Mouse (Mus musculus) testis, adult 2 months (tissue): Measurements from ENCODE around the gene Abca7. TPM values are rescaled to one million over a fixed set of nuclear protein-coding genes. Genes with fewer than 3 reads are reported as not detected.

Experiments
- H3K27ac ChIP-seq: fragments of 200-500 bp; 2 replicates; pipeline ENCODE4 v1.5.1; 2012; ENCODE audit warnings: low read depth, low read length; ENCODE audit not compliant: control insufficient read depth, insufficient read depth
- H3K27me3 ChIP-seq: fragments of 200-500 bp; 2 replicates; pipeline ENCODE4 v1.6.1; 2012; ENCODE audit warnings: mild to moderate bottlenecking, low read length, moderate library complexity; ENCODE audit not compliant: control insufficient read depth, insufficient read depth
- H3K36me3 ChIP-seq: fragments of 200-500 bp; 2 replicates; pipeline ENCODE4 v1.6.1; 2012; ENCODE audit warnings: mild to moderate bottlenecking, low read length; ENCODE audit not compliant: control insufficient read depth, insufficient read depth
- H3K4me1 ChIP-seq: fragments of 200-500 bp; 2 replicates; pipeline ENCODE4 v1.6.1; 2012; ENCODE audit warnings: low read length; ENCODE audit not compliant: control insufficient read depth, insufficient read depth
- H3K4me3 ChIP-seq: fragments of 200-500 bp; 2 replicates; pipeline ENCODE4 v1.5.1; 2012; ENCODE audit warnings: low read depth, mild to moderate bottlenecking, low read length, moderate library complexity, mixed read lengths; ENCODE audit not compliant: control insufficient read depth
- CTCF ChIP-seq: fragments of 200-500 bp; IDR thresholded peaks from 2 replicates; pipeline ENCODE4 v1.5.1; 2012; ENCODE audit warnings: low read depth, mild to moderate bottlenecking, inconsistent platforms, low read length, moderate library complexity; ENCODE audit not compliant: control insufficient read depth, insufficient read depth, insufficient replicate concordance
- POLR2A ChIP-seq: fragments of 200-500 bp; IDR thresholded peaks from 2 replicates; pipeline ENCODE4 v1.6.1; 2012; ENCODE audit warnings: low read depth, mild to moderate bottlenecking, inconsistent platforms, low read length, moderate library complexity; ENCODE audit not compliant: control insufficient read depth
- polyA plus RNA-seq: library from polyadenylated mRNA; depleted of rRNA; stranded (reverse); fragments of >200 nt; gene quantifications from 2 replicates; pipeline ENCODE4 v1.2.3, GENCODE M21; 2012

Gene Abca7
- polyA plus RNA-seq, 1 experiment: 2.2 TPM

GRCm38 (mm10) chr10:80019471-80020131 lies 23.3 kb downstream of the Abca7 start:
- TF ChIP-seq CTCF (no peak), POLR2A (no peak)
- no peak overlapping the region for H3K4me3 ChIP-seq
- H3K36me3 ChIP-seq: no peaks in the 10 kb centered on the region
- H3K4me1 ChIP-seq: peaks cover 4% of the 10 kb centered on the region; the same call in 1 of the 2 replicates
- no peaks in the 10 kb centered on the region for H3K27me3 ChIP-seq
- no peak overlapping the region for H3K27ac ChIP-seq

DNA sequence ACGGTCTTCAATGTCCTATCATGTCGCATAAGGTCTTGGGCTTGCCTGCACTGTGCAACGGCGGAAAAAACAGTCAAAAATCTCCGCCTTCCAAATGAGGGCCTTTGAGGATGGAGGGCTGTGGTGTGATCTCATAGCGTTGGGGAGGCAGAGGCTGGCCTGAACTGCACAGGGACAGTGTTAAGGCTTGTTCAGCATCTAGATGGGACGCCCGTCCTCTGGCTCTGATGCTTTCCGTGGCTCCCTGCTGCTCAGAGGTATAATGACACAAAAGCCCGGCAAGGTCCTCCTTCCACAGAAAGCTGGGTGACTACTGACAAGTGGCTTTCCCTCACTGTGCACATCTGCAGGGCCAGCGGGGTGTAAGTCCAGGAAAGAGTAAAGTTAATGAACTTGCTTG lies 23.9 kb downstream of the Abca7 start:
- Histone ChIP-seq H3K36me3 (no peaks in the 10 kb centered on the region), H3K27me3 (no peaks in the 10 kb centered on the region), H3K4me3 (no peak overlapping the region), H3K4me1 (peaks cover 4% of the 10 kb centered on the region; the same call in 1 of the 2 replicates), H3K27ac (no peak overlapping the region)
- TF ChIP-seq POLR2A: no peak
- no peak for TF ChIP-seq CTCF

DNA sequence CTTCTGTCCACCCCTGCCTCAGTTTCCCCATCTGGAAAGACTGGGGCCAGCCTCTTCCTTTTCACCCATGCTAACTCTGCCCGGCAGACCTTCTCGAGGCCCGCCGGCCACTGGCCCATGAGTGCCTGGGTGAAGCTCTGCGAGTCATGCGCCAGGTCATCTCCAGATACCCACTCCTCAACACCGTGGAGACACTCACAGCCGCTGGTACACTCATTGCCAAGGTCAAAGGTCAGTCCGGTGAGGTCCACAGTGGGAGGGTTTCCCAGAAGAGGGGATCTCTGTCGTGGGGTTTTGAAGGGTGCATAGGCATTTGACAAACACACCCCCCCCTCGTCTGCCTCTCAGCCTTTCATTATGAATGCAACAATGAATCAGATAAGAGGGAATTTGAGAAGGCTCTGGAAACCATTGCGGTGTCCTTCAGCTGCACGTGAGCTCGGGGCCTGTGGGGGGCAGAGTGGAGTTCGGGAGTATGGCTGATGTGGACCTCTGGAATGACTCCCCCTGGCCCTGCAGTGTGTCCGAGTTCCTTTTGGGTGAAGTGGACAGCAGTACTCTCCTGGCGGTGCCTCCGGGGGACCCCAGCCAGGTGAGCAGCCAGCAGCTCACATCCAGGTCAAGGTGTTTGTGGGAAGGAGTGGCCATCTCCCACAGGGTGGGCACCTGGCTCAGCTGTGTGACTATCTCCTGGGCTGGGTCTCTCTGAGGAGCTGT lies 24.5 kb downstream of the Abca7 start:
- Histone ChIP-seq H3K27ac (no peak overlapping the region), H3K4me3 (no peak overlapping the region), H3K4me1 (peaks cover 6% of the 10 kb centered on the region; the same call in 1 of the 2 replicates), H3K27me3 (no peaks in the 10 kb centered on the region), H3K36me3 (no peaks in the 10 kb centered on the region)
- TF ChIP-seq CTCF: no peak
- no peak for TF ChIP-seq POLR2A

- TF ChIP-seq POLR2A (no peak), CTCF (no peak)
- no peaks in the 10 kb centered on the region for H3K27me3 ChIP-seq
- H3K4me3 ChIP-seq: no peak overlapping the region
- H3K4me1 ChIP-seq: peaks cover 11% of the 10 kb centered on the region
- H3K36me3 ChIP-seq: no peaks in the 10 kb centered on the region
- H3K27ac ChIP-seq: no peak overlapping the region
Observed at GRCm38 (mm10) chr10:80021320-80021641, 25.0 kb downstream of the Abca7 start.

- no peaks in the 10 kb centered on the region for H3K27me3 ChIP-seq
- no peak for TF ChIP-seq POLR2A
- no peak for TF ChIP-seq CTCF
- H3K4me3 ChIP-seq: no peak overlapping the region
- H3K27ac ChIP-seq: no peak overlapping the region
- H3K36me3 ChIP-seq: no peaks in the 10 kb centered on the region
- H3K4me1 ChIP-seq: peaks cover 11% of the 10 kb centered on the region
Observed at GRCm38 (mm10) chr10:80022164-80022563, 25.9 kb downstream of the Abca7 start.

DNA sequence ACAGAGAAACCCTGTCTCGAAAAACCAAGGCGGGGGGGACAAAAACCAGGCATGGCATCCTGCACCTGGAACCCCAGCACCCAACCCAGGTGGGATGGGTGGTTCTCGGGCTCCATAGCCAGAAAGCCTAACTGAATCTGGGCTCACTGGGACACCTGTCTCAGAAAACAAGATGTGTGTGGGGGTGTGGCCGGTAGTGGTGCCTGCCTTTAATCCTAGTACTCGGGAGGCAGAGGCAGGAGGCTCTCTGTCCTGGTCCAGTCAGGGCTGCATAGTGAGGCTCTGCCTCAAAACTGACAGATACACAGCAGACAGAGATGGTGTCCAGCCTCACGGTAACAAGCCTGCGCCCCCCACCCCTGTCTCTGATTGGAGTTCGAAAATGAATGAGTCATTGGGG lies 26.5 kb downstream of the Abca7 start:
- Histone ChIP-seq H3K27me3 (no peaks in the 10 kb centered on the region), H3K27ac (no peak overlapping the region), H3K4me1 (peaks cover 11% of the 10 kb centered on the region), H3K36me3 (no peaks in the 10 kb centered on the region), H3K4me3 (no peak overlapping the region)
- TF ChIP-seq CTCF (no peak), POLR2A (no peak)

GRCm38 (mm10) chr10:80023758-80024157 lies 27.5 kb downstream of the Abca7 start:
- H3K36me3 ChIP-seq: no peaks in the 10 kb centered on the region
- H3K4me3 ChIP-seq: peak overlapping the region; percentile 46

More at GRCm38 (mm10) chr10:80023758-80024157, 27.5 kb downstream of the Abca7 start:
- TF ChIP-seq POLR2A (no peak), CTCF (no peak)
- Histone ChIP-seq H3K27me3 (no peaks in the 10 kb centered on the region), H3K4me1 (peaks cover 18% of the 10 kb centered on the region), H3K27ac (no peak overlapping the region)
